Mouse (Mus musculus): Measurements from ENCODE around the gene Vmn1r234. TPM values are rescaled to one million over a fixed set of nuclear protein-coding genes. Genes with fewer than 3 reads are reported as not detected.
A peak's percentile ranks its signal among the peaks of the same experiment; 100 is the strongest.
"Not testable (repeated sequence)": the region's sequence is repeated elsewhere in the genome, so short reads cannot be mapped to it uniquely, and the experiment has no call there.

Vmn1r234 gene
- not detected in 2 replicates for polyA plus RNA-seq (2014; fragmentation: Nextera tagmentation; extraction: Ambion mirVana)

DNA sequence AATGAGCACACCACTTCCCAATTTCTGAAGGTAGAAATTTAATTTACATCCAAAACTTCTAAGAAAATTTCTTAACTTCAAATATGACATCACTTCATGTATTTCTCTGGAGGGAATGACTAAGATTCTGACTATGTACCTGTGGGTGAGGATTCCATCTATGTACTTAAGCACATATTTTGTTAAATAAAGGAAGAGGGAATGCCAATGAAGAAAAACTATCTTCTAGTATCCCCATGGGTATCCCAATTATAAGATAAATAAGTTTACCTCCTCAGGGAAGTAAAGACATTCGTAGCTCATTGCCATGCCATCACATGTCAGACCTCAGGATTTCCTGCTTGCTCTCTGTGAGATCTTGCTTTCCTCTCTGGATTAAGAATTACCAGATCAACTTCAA is at the start of gene Vmn1r234:
Gene Vmn1r234 (plus strand): TSS at position 301 of the 400 bp plus-strand sequence.
- H3K9ac ChIP-seq (replicated peaks; ENCODE audit: low read depth, low read length) = no peak within 1 kb of the TSS
- H3K4me2 ChIP-seq (replicated peaks; ENCODE audit: low read depth, low read length) = no peak within 1 kb of the TSS
- H3K4me3 ChIP-seq (ENCODE audit: low read depth, low read length) = no peak within 1 kb of the TSS
- no peaks in the 10 kb centered on the region for H3K27me3 ChIP-seq (ENCODE audit: control insufficient read depth, insufficient read depth, low read length)
- no peaks in the 10 kb centered on the region for H3K4me1 ChIP-seq (ENCODE audit: control insufficient read depth, insufficient read depth, low read length)
- 78% methylated on average over 1 of the region's 1 CpGs for WGBS
- H3K9me3 ChIP-seq (ENCODE audit: control insufficient read depth, low read depth, low read length) = no peaks in the 10 kb centered on the region
- no peak within 1 kb of the TSS for H3K27ac ChIP-seq (ENCODE audit: low read length)
- H3K36me3 ChIP-seq (ENCODE audit: control insufficient read depth, insufficient read depth, low read length) = no peaks in the 10 kb centered on the region
- ATAC-seq (ENCODE audit: insufficient number of reproducible peaks, insufficient read depth, low FRiP score, low read depth) = no peak

DNA sequence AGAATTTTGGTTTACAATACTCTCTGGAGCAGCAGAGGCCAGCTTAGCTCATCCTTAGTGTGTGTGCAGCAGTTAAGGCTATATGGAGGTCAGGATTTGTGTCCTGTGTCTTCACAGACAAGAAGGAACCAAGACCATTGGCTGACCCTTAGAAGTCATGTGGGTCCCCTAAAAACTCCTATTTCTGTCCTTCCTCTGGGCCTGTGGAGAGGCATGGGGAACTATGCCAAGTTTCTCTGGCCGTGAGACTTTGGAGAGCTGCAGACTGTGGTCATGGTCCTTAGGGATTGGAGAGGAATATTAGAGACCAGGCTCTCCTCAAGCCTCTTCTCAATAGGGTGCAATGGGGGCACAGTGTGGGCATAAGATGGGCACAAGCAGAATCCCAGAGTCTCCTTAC is 14.8 kb upstream of the Vmn1r234 start:
- 78% methylated on average over 1 of the region's 1 CpGs for whole genome bisulfite sequencing
- not testable (repeated sequence) for H3K4me3 ChIP-seq (ENCODE audit: low read depth, low read length); H3K9me3 ChIP-seq (ENCODE audit: control insufficient read depth, low read depth, low read length); H3K27me3 ChIP-seq (ENCODE audit: control insufficient read depth, insufficient read depth, low read length); H3K9ac ChIP-seq (replicated peaks; ENCODE audit: low read depth, low read length); ATAC-seq (ENCODE audit: insufficient number of reproducible peaks, insufficient read depth, low FRiP score, low read depth); H3K36me3 ChIP-seq (ENCODE audit: control insufficient read depth, insufficient read depth, low read length); H3K4me2 ChIP-seq (replicated peaks; ENCODE audit: low read depth, low read length); H3K27ac ChIP-seq (ENCODE audit: low read length); H3K4me1 ChIP-seq (ENCODE audit: control insufficient read depth, insufficient read depth, low read length)

DNA sequence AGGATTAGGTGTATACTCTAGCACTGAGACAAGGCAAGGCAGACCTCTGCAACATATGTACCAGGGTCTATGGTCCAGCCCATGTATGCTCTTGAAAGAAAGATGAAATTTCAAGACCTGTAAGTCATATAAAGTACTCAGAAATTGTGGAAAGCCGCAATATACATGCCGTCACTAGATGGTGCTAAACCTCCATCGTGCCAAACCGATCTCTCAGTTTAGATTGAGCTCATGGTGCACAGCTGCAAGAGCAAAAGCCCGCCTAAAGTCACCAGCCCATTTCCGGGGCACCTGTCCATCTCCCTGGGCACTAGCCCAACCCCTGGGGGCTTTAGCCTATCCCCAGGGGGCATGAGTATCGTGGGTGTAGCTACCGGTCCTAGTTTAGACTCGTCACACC is 5.8 kb downstream of the Vmn1r234 start:
- H3K9ac ChIP-seq (replicated peaks; ENCODE audit: low read depth, low read length) = no peak overlapping the region
- 0 out of 2 replicates have a peak, but pooled peaks have one; percentile 37 for ATAC-seq (ENCODE audit: insufficient number of reproducible peaks, insufficient read depth, low FRiP score, low read depth)
- 29% methylated on average over 9 of the region's 9 CpGs for WGBS

GRCm38 (mm10) chr17:21256111-21256510 is 30.2 kb downstream of the Vmn1r234 start, which contains the start of gene Vmn1r235:
TSS of gene Vmn1r235 (plus strand) at chr17:21256411.
- H3K4me2 ChIP-seq (replicated peaks; ENCODE audit: low read depth, low read length) = no peak within 1 kb of the TSS
- H3K9ac ChIP-seq (replicated peaks; ENCODE audit: low read depth, low read length) = no peak within 1 kb of the TSS
- H3K27me3 ChIP-seq (ENCODE audit: control insufficient read depth, insufficient read depth, low read length) = no peaks in the 10 kb centered on the region
- H3K9me3 ChIP-seq (ENCODE audit: control insufficient read depth, low read depth, low read length) = no peaks in the 10 kb centered on the region
- no peak within 1 kb of the TSS for H3K27ac ChIP-seq (ENCODE audit: low read length)
- H3K36me3 ChIP-seq (ENCODE audit: control insufficient read depth, insufficient read depth, low read length) = no peaks in the 10 kb centered on the region
- no peak for ATAC-seq (ENCODE audit: insufficient number of reproducible peaks, insufficient read depth, low FRiP score, low read depth)
- no peaks in the 10 kb centered on the region for H3K4me1 ChIP-seq (ENCODE audit: control insufficient read depth, insufficient read depth, low read length)
- H3K4me3 ChIP-seq (ENCODE audit: low read depth, low read length) = no peak within 1 kb of the TSS

More for the DNA sequence above, 5.8 kb downstream of the Vmn1r234 start:
- Histone ChIP-seq H3K36me3 (ENCODE audit: control insufficient read depth, insufficient read depth, low read length) (no peaks in the 10 kb centered on the region), H3K27me3 (ENCODE audit: control insufficient read depth, insufficient read depth, low read length) (no peaks in the 10 kb centered on the region), H3K4me1 (ENCODE audit: control insufficient read depth, insufficient read depth, low read length) (no peaks in the 10 kb centered on the region), H3K4me3 (ENCODE audit: low read depth, low read length) (no peak overlapping the region), H3K4me2 (replicated peaks; ENCODE audit: low read depth, low read length) (no peak overlapping the region), H3K9me3 (ENCODE audit: control insufficient read depth, low read depth, low read length) (no peaks in the 10 kb centered on the region; the same call in 1 of the 2 replicates), H3K27ac (ENCODE audit: low read length) (no peak overlapping the region)

GRCm38 (mm10) chr17:21272103-21272502 is 46.2 kb downstream of the Vmn1r234 start:
- Histone ChIP-seq H3K4me1 (ENCODE audit: control insufficient read depth, insufficient read depth, low read length) (no peaks in the 10 kb centered on the region), H3K4me3 (ENCODE audit: low read depth, low read length) (no peak overlapping the region), H3K9ac (replicated peaks; ENCODE audit: low read depth, low read length) (no peak overlapping the region), H3K27me3 (ENCODE audit: control insufficient read depth, insufficient read depth, low read length) (no peaks in the 10 kb centered on the region), H3K9me3 (ENCODE audit: control insufficient read depth, low read depth, low read length) (no peaks in the 10 kb centered on the region), H3K36me3 (ENCODE audit: control insufficient read depth, insufficient read depth, low read length) (no peaks in the 10 kb centered on the region), H3K27ac (ENCODE audit: low read length) (no peak overlapping the region), H3K4me2 (replicated peaks; ENCODE audit: low read depth, low read length) (no peak overlapping the region)
- ATAC-seq (ENCODE audit: insufficient number of reproducible peaks, insufficient read depth, low FRiP score, low read depth) = no peak
- 18% methylated on average over 4 of the region's 4 CpGs for WGBS

GRCm38 (mm10) chr17:21282642-21283041 is 56.8 kb downstream of the Vmn1r234 start, which contains the start of gene Vmn1r236:
TSS of gene Vmn1r236 (plus strand) at chr17:21282942.
- WGBS = 78% methylated on average over 3 of the region's 3 CpGs
- H3K9me3 ChIP-seq (ENCODE audit: control insufficient read depth, low read depth, low read length) = no peaks in the 10 kb centered on the region
- no peak within 1 kb of the TSS for H3K4me3 ChIP-seq (ENCODE audit: low read depth, low read length)
- no peak within 1 kb of the TSS for H3K9ac ChIP-seq (replicated peaks; ENCODE audit: low read depth, low read length)
- H3K27ac ChIP-seq (ENCODE audit: low read length) = no peak within 1 kb of the TSS
- H3K4me2 ChIP-seq (replicated peaks; ENCODE audit: low read depth, low read length) = no peak within 1 kb of the TSS
- no peaks in the 10 kb centered on the region for H3K36me3 ChIP-seq (ENCODE audit: control insufficient read depth, insufficient read depth, low read length)
- no peaks in the 10 kb centered on the region for H3K27me3 ChIP-seq (ENCODE audit: control insufficient read depth, insufficient read depth, low read length)
- ATAC-seq (ENCODE audit: insufficient number of reproducible peaks, insufficient read depth, low FRiP score, low read depth) = no peak
- H3K4me1 ChIP-seq (ENCODE audit: control insufficient read depth, insufficient read depth, low read length) = no peaks in the 10 kb centered on the region

GRCm38 (mm10) chr17:21284395-21284794 is 58.5 kb downstream of the Vmn1r234 start:
- Histone ChIP-seq H3K4me1 (ENCODE audit: control insufficient read depth, insufficient read depth, low read length) (no peaks in the 10 kb centered on the region), H3K9me3 (ENCODE audit: control insufficient read depth, low read depth, low read length) (no peaks in the 10 kb centered on the region), H3K27me3 (ENCODE audit: control insufficient read depth, insufficient read depth, low read length) (no peaks in the 10 kb centered on the region), H3K36me3 (ENCODE audit: control insufficient read depth, insufficient read depth, low read length) (no peaks in the 10 kb centered on the region), H3K4me2 (replicated peaks; ENCODE audit: low read depth, low read length) (no peak overlapping the region), H3K27ac (ENCODE audit: low read length) (no peak overlapping the region), H3K9ac (replicated peaks; ENCODE audit: low read depth, low read length) (no peak overlapping the region), H3K4me3 (ENCODE audit: low read depth, low read length) (no peak overlapping the region)
- no peak for ATAC-seq (ENCODE audit: insufficient number of reproducible peaks, insufficient read depth, low FRiP score, low read depth)

Small RNA genes lying within 50 kb of the gene (microRNA-seq; reads per million reads assigned to microRNA genes)
- gene Gm26384 = not detected

Other genes starting within 250 kb of the Vmn1r234 start
- gene Vmn1r233, start 229.6 kb upstream of the Vmn1r234 start, polyA plus RNA-seq (2014; fragmentation: Nextera tagmentation; extraction: Ambion mirVana) = not detected in 2 replicates
- 20.8 and 21.8 TPM in 2 replicates for gene Zfp160, start 217.2 kb upstream of the Vmn1r234 start, polyA plus RNA-seq (2014; fragmentation: Nextera tagmentation; extraction: Ambion mirVana)
- not detected in 2 replicates for gene Vmn1r235, start 30.3 kb downstream of the Vmn1r234 start, polyA plus RNA-seq (2014; fragmentation: Nextera tagmentation; extraction: Ambion mirVana)
- not detected in 2 replicates for gene Vmn1r236, start 56.9 kb downstream of the Vmn1r234 start, polyA plus RNA-seq (2014; fragmentation: Nextera tagmentation; extraction: Ambion mirVana)
- not detected in 2 replicates for gene Vmn1r237, start 85.8 kb downstream of the Vmn1r234 start, polyA plus RNA-seq (2014; fragmentation: Nextera tagmentation; extraction: Ambion mirVana)
- gene Zfp677, start 157.7 kb downstream of the Vmn1r234 start, polyA plus RNA-seq (2014; fragmentation: Nextera tagmentation; extraction: Ambion mirVana) = 4.0 and 4.5 TPM in 2 replicates
- gene Zfp54, start 197.1 kb downstream of the Vmn1r234 start, polyA plus RNA-seq (2014; fragmentation: Nextera tagmentation; extraction: Ambion mirVana) = 6.5 and 6.9 TPM in 2 replicates
- 14.7 and 16.4 TPM in 2 replicates for gene Zfp51, start 224.3 kb downstream of the Vmn1r234 start, polyA plus RNA-seq (2014; fragmentation: Nextera tagmentation; extraction: Ambion mirVana)